Mouse (Mus musculus) neural tube, embryonic 12.5 days (tissue): ENCODE data around the gene Gm973. TPM values are rescaled to one million over a fixed set of nuclear protein-coding genes. Genes with fewer than 3 reads are reported as not detected.

Experiments
- ATAC-seq: fragments of 200-750 bp; cut with Nextera tagmentation; 2 replicates; pipeline ENCODE4 v1.8.0; 2017; ENCODE audit warnings: low read depth, mild to moderate bottlenecking, moderate TSS enrichment, moderate library complexity; ENCODE audit not compliant: low FRiP score
- H3K27ac ChIP-seq: fragments of 300-500 bp; sonication (generic); 2 replicates; pipeline ENCODE4 v1.5.1; 2016
- H3K27me3 ChIP-seq: fragments of 300-500 bp; sonication (generic); replicated peaks from 2 replicates; pipeline ENCODE4 v1.6.1; 2016; ENCODE audit warnings: mild to moderate bottlenecking
- H3K36me3 ChIP-seq: fragments of 300-500 bp; sonication (generic); 2 replicates; pipeline ENCODE4 v1.6.1; 2016; ENCODE audit warnings: mild to moderate bottlenecking
- H3K4me1 ChIP-seq: fragments of 300-500 bp; sonication (generic); 2 replicates; pipeline ENCODE4 v1.6.1; 2016
- H3K4me2 ChIP-seq: fragments of 300-500 bp; sonication (generic); replicated peaks from 2 replicates; pipeline ENCODE4 v1.6.1; 2016; ENCODE audit warnings: mild to moderate bottlenecking
- H3K4me3 ChIP-seq: fragments of 300-500 bp; sonication (generic); 2 replicates; pipeline ENCODE4 v1.5.1; 2016
- H3K9ac ChIP-seq: fragments of 300-500 bp; sonication (generic); 2 replicates; pipeline ENCODE4 v1.6.1; 2016; ENCODE audit warnings: mild to moderate bottlenecking
- H3K9me3 ChIP-seq: fragments of 300-500 bp; sonication (generic); 2 replicates; pipeline ENCODE4 v1.6.1; 2016; ENCODE audit warnings: mild to moderate bottlenecking
- WGBS: fragments of 180-500 bp; shearing (Covaris S2); methylation state at CpG from one replicate; pipeline ENCODE4 v1.1.7; 2016; 5-methylcytosine and 5-hydroxymethylcytosine counted together
- polyA plus RNA-seq: library from polyadenylated mRNA; unstranded; fragments of >200 nt; fragmentation: Nextera tagmentation; extraction: Ambion mirVana; gene quantifications from 2 replicates; pipeline ENCODE4 v1.2.1, GENCODE M21; 2016

Gene Gm973
- polyA plus RNA-seq, 1 experiment from 2014 or later, result 5.0 TPM

- Histone ChIP-seq H3K9me3 (no peaks in the 10 kb centered on the region), H3K9ac (0 out of 2 replicates have a peak overlapping the region, but pooled peaks have one; percentile 21), H3K27ac (no peak overlapping the region), H3K4me2 (no peak overlapping the region), H3K36me3 (no peaks in the 10 kb centered on the region), H3K4me1 (peaks cover 7% of the 10 kb centered on the region), H3K27me3 (no peaks in the 10 kb centered on the region), H3K4me3 (no peak overlapping the region)
- 31% methylated on average over 5 of the region's 5 CpGs for WGBS
- ATAC-seq, result peak; percentile 37; the same call in 1 of the 2 replicates
Observed at GRCm38 (mm10) chr1:59534976-59535810, 19.1 kb downstream of the Gm973 start.

GRCm38 (mm10) chr1:59538381-59538780, 22.3 kb downstream of the Gm973 start:
- WGBS, result 64% methylated on average over 5 of the region's 5 CpGs
- no peak for ATAC-seq

GRCm38 (mm10) chr1:59540537-59541148, 24.6 kb downstream of the Gm973 start:
- ATAC-seq, result no peak
- 64% methylated on average over 19 of the region's 19 CpGs for whole genome bisulfite sequencing
- no peaks in the 10 kb centered on the region for H3K9me3 ChIP-seq
- H3K27ac ChIP-seq, result no peak overlapping the region
- no peaks in the 10 kb centered on the region for H3K27me3 ChIP-seq
- no peak overlapping the region for H3K4me3 ChIP-seq
- no peak overlapping the region for H3K4me2 ChIP-seq
- H3K4me1 ChIP-seq, result no peaks in the 10 kb centered on the region
- no peak overlapping the region for H3K9ac ChIP-seq
- no peaks in the 10 kb centered on the region for H3K36me3 ChIP-seq

More at GRCm38 (mm10) chr1:59538381-59538780, 22.3 kb downstream of the Gm973 start:
- no peaks in the 10 kb centered on the region for H3K36me3 ChIP-seq
- no peak overlapping the region for H3K4me2 ChIP-seq
- H3K27ac ChIP-seq, result no peak overlapping the region
- no peak overlapping the region for H3K9ac ChIP-seq
- peaks cover 7% of the 10 kb centered on the region for H3K4me1 ChIP-seq
- H3K4me3 ChIP-seq, result no peak overlapping the region
- H3K9me3 ChIP-seq, result no peaks in the 10 kb centered on the region
- no peaks in the 10 kb centered on the region for H3K27me3 ChIP-seq

- no peak for ATAC-seq
- Histone ChIP-seq H3K4me3 (no peak overlapping the region), H3K4me1 (no peaks in the 10 kb centered on the region), H3K9me3 (no peaks in the 10 kb centered on the region), H3K4me2 (no peak overlapping the region), H3K36me3 (no peaks in the 10 kb centered on the region), H3K27ac (no peak overlapping the region), H3K27me3 (no peaks in the 10 kb centered on the region), H3K9ac (no peak overlapping the region)
- WGBS, result 82% methylated on average over 16 of the region's 16 CpGs
Observed at GRCm38 (mm10) chr1:59541271-59542020, 25.4 kb downstream of the Gm973 start.

- Histone ChIP-seq H3K4me2 (no peak overlapping the region), H3K9me3 (no peaks in the 10 kb centered on the region), H3K4me3 (no peak overlapping the region), H3K36me3 (no peaks in the 10 kb centered on the region), H3K27me3 (no peaks in the 10 kb centered on the region), H3K27ac (no peak overlapping the region), H3K4me1 (no peaks in the 10 kb centered on the region), H3K9ac (no peak overlapping the region)
- no peak for ATAC-seq
- 73% methylated on average over 6 of the region's 6 CpGs for WGBS
Observed at GRCm38 (mm10) chr1:59542231-59542630, 26.2 kb downstream of the Gm973 start.

- Histone ChIP-seq H3K9me3 (no peaks in the 10 kb centered on the region), H3K27ac (no peak overlapping the region), H3K4me2 (no peak overlapping the region), H3K27me3 (no peaks in the 10 kb centered on the region), H3K9ac (no peak overlapping the region), H3K4me1 (peaks cover 6% of the 10 kb centered on the region), H3K4me3 (no peak overlapping the region), H3K36me3 (no peaks in the 10 kb centered on the region)
- 88% methylated on average over 8 of the region's 8 CpGs for WGBS
- no peak for ATAC-seq
Observed at GRCm38 (mm10) chr1:59543911-59544310, 27.8 kb downstream of the Gm973 start.

DNA sequence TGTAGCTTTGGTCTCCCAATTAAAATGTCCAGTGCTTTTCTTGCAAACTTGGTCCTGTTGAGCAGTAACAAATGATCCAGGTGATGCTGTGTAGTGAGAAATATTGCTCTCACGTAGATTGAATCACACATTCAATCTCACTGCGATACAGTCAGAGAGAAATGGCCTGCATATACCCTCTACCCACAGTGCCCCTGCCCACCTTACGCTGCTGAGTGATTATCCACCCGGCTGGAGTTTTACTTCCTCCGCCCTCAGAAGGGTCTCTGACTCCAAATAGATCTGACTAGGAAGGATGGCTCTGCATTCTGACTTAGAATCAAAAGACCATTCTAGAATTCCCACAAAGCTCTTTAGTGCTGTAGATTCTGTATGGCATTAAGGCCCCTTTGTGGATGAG, 32.4 kb downstream of the Gm973 start:
- 61% methylated on average over 5 of the region's 5 CpGs for WGBS
- ATAC-seq, result 0 out of 2 replicates have a peak, but pooled peaks have one; percentile 54

GRCm38 (mm10) chr1:59549036-59549675, 33.1 kb downstream of the Gm973 start:
- Histone ChIP-seq H3K4me2 (no peak overlapping the region), H3K36me3 (no peaks in the 10 kb centered on the region), H3K27ac (no peak overlapping the region), H3K9me3 (no peaks in the 10 kb centered on the region), H3K4me3 (no peak overlapping the region), H3K27me3 (no peaks in the 10 kb centered on the region), H3K9ac (no peak overlapping the region), H3K4me1 (peaks cover 23% of the 10 kb centered on the region)
- ATAC-seq, result peak; percentile 51
- WGBS, result 42% methylated on average over 7 of the region's 7 CpGs

More for the DNA sequence above, 32.4 kb downstream of the Gm973 start:
- no peak overlapping the region for H3K4me3 ChIP-seq
- no peak overlapping the region for H3K27ac ChIP-seq
- H3K9ac ChIP-seq, result no peak overlapping the region
- H3K4me2 ChIP-seq, result no peak overlapping the region
- H3K9me3 ChIP-seq, result no peaks in the 10 kb centered on the region
- no peaks in the 10 kb centered on the region for H3K36me3 ChIP-seq
- peaks cover 18% of the 10 kb centered on the region for H3K4me1 ChIP-seq
- no peaks in the 10 kb centered on the region for H3K27me3 ChIP-seq

- H3K9ac ChIP-seq, result no peak overlapping the region
- H3K36me3 ChIP-seq, result no peaks in the 10 kb centered on the region
- no peak overlapping the region for H3K4me3 ChIP-seq
- ATAC-seq, result no peak
- H3K27me3 ChIP-seq, result no peaks in the 10 kb centered on the region
- no peak overlapping the region for H3K27ac ChIP-seq
- H3K4me2 ChIP-seq, result no peak overlapping the region
- H3K9me3 ChIP-seq, result no peaks in the 10 kb centered on the region
- peaks cover 23% of the 10 kb centered on the region for H3K4me1 ChIP-seq
- WGBS, result 85% methylated on average over 6 of the region's 6 CpGs
Observed at GRCm38 (mm10) chr1:59550227-59550626, 34.2 kb downstream of the Gm973 start.

DNA sequence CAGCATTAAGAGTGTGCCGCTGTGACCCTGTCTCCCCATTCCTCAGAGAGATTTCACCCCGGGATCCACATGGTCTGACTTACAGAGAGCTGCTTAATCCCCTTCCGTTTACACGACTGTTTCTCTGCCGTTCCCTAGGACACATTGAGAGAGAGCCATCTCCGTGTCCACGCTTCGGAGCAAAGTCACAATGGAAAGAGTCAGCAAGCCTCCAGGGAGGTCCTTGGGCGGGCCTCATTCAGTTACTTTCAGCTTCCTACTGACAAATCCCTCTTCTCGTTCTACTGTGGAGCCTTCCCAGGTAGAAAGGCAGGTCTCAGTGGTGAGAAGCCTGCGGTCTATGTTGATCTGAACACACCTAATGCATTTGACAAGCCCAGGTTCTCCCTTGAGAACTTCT, 34.9 kb downstream of the Gm973 start:
- 82% methylated on average over 11 of the region's 11 CpGs for WGBS
- H3K4me2 ChIP-seq, result no peak overlapping the region
- ATAC-seq, result no peak
- H3K9me3 ChIP-seq, result no peaks in the 10 kb centered on the region
- H3K27ac ChIP-seq, result no peak overlapping the region
- H3K36me3 ChIP-seq, result no peaks in the 10 kb centered on the region
- no peak overlapping the region for H3K4me3 ChIP-seq
- no peak overlapping the region for H3K9ac ChIP-seq
- H3K4me1 ChIP-seq, result peaks cover 23% of the 10 kb centered on the region
- H3K27me3 ChIP-seq, result no peaks in the 10 kb centered on the region

DNA sequence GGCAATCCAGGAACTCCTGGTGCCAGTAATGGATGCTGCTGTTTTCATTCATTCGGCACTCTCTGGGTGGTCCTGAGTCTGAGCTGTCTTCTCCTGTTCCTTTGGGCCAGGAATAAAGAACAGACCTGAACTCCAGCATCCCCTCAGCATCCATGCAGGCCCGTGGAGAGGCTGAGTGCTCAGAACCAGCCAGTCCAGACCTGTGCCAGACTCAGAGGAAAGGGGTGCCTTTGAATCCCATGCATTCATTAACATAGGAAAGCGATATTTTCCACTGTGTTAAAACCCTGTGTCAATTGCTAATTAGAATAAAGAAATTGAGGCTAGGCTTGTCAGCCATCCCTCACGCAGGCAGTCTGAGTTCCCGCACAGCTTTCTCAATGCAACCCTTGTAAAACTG, 37.6 kb downstream of the Gm973 start:
- no peak overlapping the region for H3K4me3 ChIP-seq
- no peak overlapping the region for H3K9ac ChIP-seq
- no peaks in the 10 kb centered on the region for H3K36me3 ChIP-seq
- H3K4me1 ChIP-seq, result peaks cover 19% of the 10 kb centered on the region
- no peak overlapping the region for H3K4me2 ChIP-seq
- H3K9me3 ChIP-seq, result no peaks in the 10 kb centered on the region
- H3K27ac ChIP-seq, result no peak overlapping the region
- WGBS, result 43% methylated on average over 5 of the region's 5 CpGs
- H3K27me3 ChIP-seq, result no peaks in the 10 kb centered on the region
- ATAC-seq, result peak; percentile 51

DNA sequence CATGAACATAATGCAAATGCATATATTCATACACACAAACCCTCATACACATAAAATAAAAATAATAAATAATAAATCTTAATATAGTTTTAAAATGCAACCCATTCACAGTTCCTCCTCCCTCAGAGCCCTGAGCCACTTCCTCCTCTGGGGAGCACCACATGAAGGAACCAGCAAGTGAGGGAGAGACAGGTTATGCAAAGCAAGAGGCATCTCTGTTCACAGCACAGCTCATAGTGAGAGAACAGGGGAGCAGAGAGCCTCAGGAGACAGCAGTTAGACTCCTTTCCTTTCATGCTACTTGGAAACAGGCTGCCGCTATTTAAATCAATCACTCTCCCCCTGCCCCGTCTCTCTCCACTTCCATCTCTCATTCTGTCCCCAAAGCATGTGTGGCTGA, 47.5 kb downstream of the Gm973 start:
- Histone ChIP-seq H3K4me1 (no peaks in the 10 kb centered on the region), H3K9me3 (no peaks in the 10 kb centered on the region), H3K4me2 (no peak overlapping the region), H3K36me3 (peaks cover 4% of the 10 kb centered on the region; the same call in 1 of the 2 replicates), H3K27me3 (no peaks in the 10 kb centered on the region), H3K4me3 (no peak overlapping the region), H3K9ac (no peak overlapping the region), H3K27ac (no peak overlapping the region)
- 68% methylated on average over 2 of the region's 2 CpGs for WGBS
- no peak for ATAC-seq
